Mouse (Mus musculus) midbrain, embryonic 15.5 days (tissue): Measurements from ENCODE around the gene Cracr2b. TPM values are rescaled to one million over a fixed set of nuclear protein-coding genes. Genes with fewer than 3 reads are reported as not detected.

ENCODE experiments used
- ATAC-seq: fragments of 200-750 bp; cut with Nextera tagmentation; replicated peaks from 2 replicates; pipeline ENCODE4 v1.8.0; 2017; ENCODE audit warnings: moderate TSS enrichment
- H3K27ac ChIP-seq: fragments of 300-500 bp; sonication (generic); 2 replicates; pipeline ENCODE4 v1.5.1; 2015; ENCODE audit warnings: mild to moderate bottlenecking, inconsistent platforms
- H3K27me3 ChIP-seq: fragments of 300-500 bp; sonication (generic); replicated peaks from 2 replicates; pipeline ENCODE4 v1.6.1; 2015; ENCODE audit warnings: inconsistent platforms
- H3K36me3 ChIP-seq: fragments of 300-500 bp; sonication (generic); replicated peaks from 2 replicates; pipeline ENCODE4 v1.6.1; 2015; ENCODE audit warnings: inconsistent platforms
- H3K4me1 ChIP-seq: fragments of 300-500 bp; sonication (generic); 2 replicates; pipeline ENCODE4 v1.6.1; 2015; ENCODE audit warnings: inconsistent platforms
- H3K4me2 ChIP-seq: fragments of 300-500 bp; sonication (generic); 2 replicates; pipeline ENCODE4 v1.6.1; 2015; ENCODE audit warnings: inconsistent platforms, mild to moderate bottlenecking, moderate library complexity
- H3K4me3 ChIP-seq: fragments of 300-500 bp; sonication (generic); 2 replicates; pipeline ENCODE4 v1.5.1; 2015; ENCODE audit warnings: mild to moderate bottlenecking, inconsistent platforms
- H3K9ac ChIP-seq: fragments of 300-500 bp; sonication (generic); 2 replicates; pipeline ENCODE4 v1.6.1; 2015; ENCODE audit warnings: mild to moderate bottlenecking, inconsistent platforms
- H3K9me3 ChIP-seq: fragments of 300-500 bp; sonication (generic); 2 replicates; pipeline ENCODE4 v1.6.1; 2016; ENCODE audit warnings: inconsistent platforms
- WGBS: fragments of 180-500 bp; shearing (Covaris S2); methylation state at CpG from one replicate; pipeline ENCODE4 v1.1.7; 2015; ENCODE audit warnings: mixed read lengths; 5-methylcytosine and 5-hydroxymethylcytosine counted together
- polyA plus RNA-seq: library from polyadenylated mRNA; unstranded; fragments of >200 nt; fragmentation: Nextera tagmentation; extraction: Ambion mirVana; gene quantifications from 2 replicates; pipeline ENCODE4 v1.2.1, GENCODE M21; 2015

Cracr2b gene
- polyA plus RNA-seq = 7.6 and 8.7 TPM in 2 replicates

- ATAC-seq = no peak
- no peaks in the 10 kb centered on the region for H3K9me3 ChIP-seq
- WGBS = 80% methylated on average over 15 of the region's 15 CpGs
- H3K9ac ChIP-seq = peak within 1 kb of the TSS; percentile 40
- H3K4me3 ChIP-seq = peak within 1 kb of the TSS; percentile 38
- H3K4me2 ChIP-seq = peak within 1 kb of the TSS; percentile 59
- H3K27me3 ChIP-seq = peaks cover 59% of the 10 kb centered on the region
- peaks cover 27% of the 10 kb centered on the region for H3K4me1 ChIP-seq
- no peak within 1 kb of the TSS for H3K27ac ChIP-seq
- 0 out of 2 replicates have a peak, but pooled peaks cover 4% of the 10 kb centered on the region for H3K36me3 ChIP-seq
These were observed at the start of gene Cracr2b for GRCm38 (mm10) chr7:141460391-141461113. Cracr2b (plus strand) TSS chr7:141461094.

- WGBS = 92% methylated on average over 1 of the region's 1 CpGs
- no peaks in the 10 kb centered on the region for H3K36me3 ChIP-seq
- no peak overlapping the region for H3K4me2 ChIP-seq
- no peak for ATAC-seq
- no peak overlapping the region for H3K4me3 ChIP-seq
- no peaks in the 10 kb centered on the region for H3K9me3 ChIP-seq
- no peak overlapping the region for H3K9ac ChIP-seq
- H3K27me3 ChIP-seq = no peaks in the 10 kb centered on the region
- no peak overlapping the region for H3K27ac ChIP-seq
- H3K4me1 ChIP-seq = peaks cover 22% of the 10 kb centered on the region
These were observed 49.2 kb upstream of the Cracr2b start for GRCm38 (mm10) chr7:141411667-141412066.

GRCm38 (mm10) chr7:141413331-141413730 lies 47.6 kb upstream of the Cracr2b start:
- peak; percentile 46 for ATAC-seq
- Histone ChIP-seq H3K27ac (peak overlapping the region; percentile 90), H3K9ac (peak overlapping the region; percentile 90), H3K9me3 (no peaks in the 10 kb centered on the region), H3K36me3 (no peaks in the 10 kb centered on the region), H3K4me2 (peak overlapping the region; percentile 89), H3K27me3 (no peaks in the 10 kb centered on the region), H3K4me1 (peaks cover 22% of the 10 kb centered on the region), H3K4me3 (peak overlapping the region; percentile 76)
- WGBS = 5% methylated on average over 16 of the region's 16 CpGs

GRCm38 (mm10) chr7:141413809-141414584 lies 46.9 kb upstream of the Cracr2b start, which contains the start of gene Gatd1:
Gatd1 (minus strand) TSS chr7:141414136.
- H3K9ac ChIP-seq = peak within 1 kb of the TSS; percentile 90
- no peaks in the 10 kb centered on the region for H3K27me3 ChIP-seq
- peak within 1 kb of the TSS; percentile 76 for H3K4me3 ChIP-seq
- peak; percentile 84 for ATAC-seq
- peak within 1 kb of the TSS; percentile 90 for H3K27ac ChIP-seq
- under 1% methylated on average over 55 of the region's 56 CpGs for WGBS
- H3K9me3 ChIP-seq = no peaks in the 10 kb centered on the region
- no peaks in the 10 kb centered on the region for H3K36me3 ChIP-seq
- peak within 1 kb of the TSS; percentile 89 for H3K4me2 ChIP-seq
- H3K4me1 ChIP-seq = peaks cover 19% of the 10 kb centered on the region

- H3K9me3 ChIP-seq = no peaks in the 10 kb centered on the region
- peaks cover 14% of the 10 kb centered on the region for H3K4me1 ChIP-seq
- no peak overlapping the region for H3K9ac ChIP-seq
- H3K27me3 ChIP-seq = no peaks in the 10 kb centered on the region
- no peak overlapping the region for H3K4me3 ChIP-seq
- no peak overlapping the region for H3K4me2 ChIP-seq
- no peak for ATAC-seq
- H3K27ac ChIP-seq = no peak overlapping the region
- 77% methylated on average over 6 of the region's 6 CpGs for WGBS
- H3K36me3 ChIP-seq = no peaks in the 10 kb centered on the region
These were observed 44.6 kb upstream of the Cracr2b start for GRCm38 (mm10) chr7:141416144-141416841.

GRCm38 (mm10) chr7:141417731-141418681 lies 42.9 kb upstream of the Cracr2b start:
- no peaks in the 10 kb centered on the region for H3K9me3 ChIP-seq
- no peak for ATAC-seq
- no peak overlapping the region for H3K27ac ChIP-seq
- no peak overlapping the region for H3K9ac ChIP-seq
- no peak overlapping the region for H3K4me2 ChIP-seq
- H3K27me3 ChIP-seq = no peaks in the 10 kb centered on the region
- WGBS = 76% methylated on average over 8 of the region's 8 CpGs
- no peak overlapping the region for H3K4me3 ChIP-seq
- H3K4me1 ChIP-seq = peaks cover 10% of the 10 kb centered on the region
- H3K36me3 ChIP-seq = no peaks in the 10 kb centered on the region

- no peak overlapping the region for H3K4me3 ChIP-seq
- ATAC-seq = no peak
- no peak overlapping the region for H3K27ac ChIP-seq
- H3K36me3 ChIP-seq = no peaks in the 10 kb centered on the region
- H3K27me3 ChIP-seq = no peaks in the 10 kb centered on the region
- H3K9ac ChIP-seq = no peak overlapping the region
- H3K4me1 ChIP-seq = peaks cover 6% of the 10 kb centered on the region
- no peaks in the 10 kb centered on the region for H3K9me3 ChIP-seq
- WGBS = 74% methylated on average over 7 of the region's 7 CpGs
- no peak overlapping the region for H3K4me2 ChIP-seq
These were observed 41.9 kb upstream of the Cracr2b start for GRCm38 (mm10) chr7:141418970-141419369.

- Histone ChIP-seq H3K9ac (no peak overlapping the region), H3K9me3 (no peaks in the 10 kb centered on the region), H3K4me2 (no peak overlapping the region), H3K27ac (no peak overlapping the region), H3K4me1 (no peaks in the 10 kb centered on the region), H3K27me3 (no peaks in the 10 kb centered on the region), H3K4me3 (no peak overlapping the region), H3K36me3 (no peaks in the 10 kb centered on the region)
- 86% methylated on average over 9 of the region's 9 CpGs for WGBS
- ATAC-seq = no peak
These were observed 40.7 kb upstream of the Cracr2b start for GRCm38 (mm10) chr7:141420030-141420702.

GRCm38 (mm10) chr7:141423811-141424210 lies 37.1 kb upstream of the Cracr2b start:
- H3K9me3 ChIP-seq = no peaks in the 10 kb centered on the region
- H3K9ac ChIP-seq = no peak overlapping the region
- H3K36me3 ChIP-seq = no peaks in the 10 kb centered on the region; the same call in 1 of the 2 replicates
- peaks cover 11% of the 10 kb centered on the region for H3K4me1 ChIP-seq
- ATAC-seq = no peak
- no peak overlapping the region for H3K4me3 ChIP-seq
- 76% methylated on average over 4 of the region's 4 CpGs for WGBS
- no peak overlapping the region for H3K4me2 ChIP-seq
- H3K27ac ChIP-seq = no peak overlapping the region
- no peaks in the 10 kb centered on the region for H3K27me3 ChIP-seq

GRCm38 (mm10) chr7:141426948-141427730 lies 33.8 kb upstream of the Cracr2b start:
- WGBS = 84% methylated on average over 12 of the region's 12 CpGs
- Histone ChIP-seq H3K9me3 (no peaks in the 10 kb centered on the region), H3K27ac (no peak overlapping the region), H3K9ac (no peak overlapping the region), H3K4me1 (peaks cover 27% of the 10 kb centered on the region), H3K4me3 (no peak overlapping the region), H3K36me3 (peaks cover 10% of the 10 kb centered on the region; the same call in 1 of the 2 replicates), H3K27me3 (no peaks in the 10 kb centered on the region), H3K4me2 (no peak overlapping the region)
- no peak for ATAC-seq
